Mouse (Mus musculus) olfactory bulb, adult 2 months (tissue): Measurements from ENCODE around the gene Thnsl1.

Experiments used
- CTCF ChIP-seq: fragments of 200-500 bp; IDR thresholded peaks from 2 replicates; pipeline ENCODE4 v1.5.1; 2012; ENCODE audit warnings: low read depth, mild to moderate bottlenecking, low read length, moderate library complexity; ENCODE audit not compliant: insufficient read depth
- POLR2A ChIP-seq: fragments of 200-500 bp; IDR thresholded peaks from 2 replicates; pipeline ENCODE4 v1.6.1; 2012; ENCODE audit warnings: mild to moderate bottlenecking, low read depth, low read length, moderate library complexity; ENCODE audit not compliant: insufficient read depth

GRCm38 (mm10) chr2:21211361-21211760 is 5.8 kb downstream of the Thnsl1 start:
- TF ChIP-seq CTCF (no peak), POLR2A (no peak)
